Mouse (Mus musculus) kidney, postnatal 36 days (tissue): Measurements from ENCODE around the gene Btbd35f25.
"Not testable (repeated sequence)": the region's sequence is repeated elsewhere in the genome, so short reads cannot be mapped to it uniquely, and the experiment has no call there.

Experiments used
- DNase-seq, 2 experiments: peaks; one replicate each; pipeline ENCODE4 v3.0.0; 2021 to 2022; ENCODE audit warnings: mixed read lengths in 2 of 2

Gene Btbd35f25

DNA sequence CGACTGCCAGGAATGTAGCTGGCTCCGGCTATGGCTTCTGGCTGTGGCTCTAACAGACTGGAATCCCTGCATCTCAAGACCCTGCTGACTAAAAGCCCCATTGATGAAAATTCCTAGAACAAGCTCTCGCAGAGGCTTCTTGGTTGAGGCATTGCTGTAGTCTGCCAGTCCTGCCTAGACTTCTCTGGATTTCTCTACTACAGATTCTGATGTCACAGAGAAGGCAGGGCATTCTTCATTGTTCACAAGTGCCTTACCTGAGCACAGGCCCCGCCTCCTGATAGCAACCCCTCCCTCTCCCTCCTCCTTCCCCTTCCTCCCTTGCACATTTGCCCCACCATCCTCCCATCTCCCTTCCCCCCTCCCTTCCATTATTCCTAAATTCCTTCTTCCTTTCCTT is at the start of gene Btbd35f25:
Btbd35f25 (minus strand) TSS at position 101 of the 400 bp plus-strand sequence.
- DNase-seq, result not testable (repeated sequence)

GRCm38 (mm10) chrX:31766255-31766654 is 49.3 kb upstream of the Btbd35f25 start:
- DNase-seq, result no peak

DNA sequence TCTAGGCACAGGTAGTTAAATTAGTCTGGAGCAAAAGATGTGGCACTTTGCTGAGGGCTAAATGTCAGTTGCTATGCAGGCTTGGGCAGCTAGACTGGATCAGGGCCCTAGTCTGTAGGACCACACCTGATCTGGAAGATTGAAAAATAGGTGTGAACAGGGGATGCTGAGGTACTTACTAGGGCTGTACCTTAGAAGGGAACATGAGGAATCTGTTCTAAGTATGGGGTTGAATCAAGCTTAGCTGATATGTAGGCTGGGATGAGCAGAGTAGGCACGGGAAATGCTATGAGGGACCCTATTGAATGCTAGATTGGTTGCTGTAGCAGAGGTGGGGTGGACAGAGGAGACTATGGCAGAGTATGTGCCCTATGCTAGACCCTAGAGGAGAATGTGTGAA is 47.0 kb upstream of the Btbd35f25 start:
- no peak for DNase-seq

GRCm38 (mm10) chrX:31745079-31745478 is 28.1 kb upstream of the Btbd35f25 start:
- no peak for DNase-seq

- DNase-seq, result no peak
Measured at GRCm38 (mm10) chrX:31736958-31737357, 20.0 kb upstream of the Btbd35f25 start.
